Mouse (Mus musculus): Measurements from ENCODE around the gene Smim20. TPM values are rescaled to one million over a fixed set of nuclear protein-coding genes. Genes with fewer than 3 reads are reported as not detected.
A peak's percentile ranks its signal among the peaks of the same experiment; 100 is the strongest.

Smim20 gene
- polyA plus RNA-seq, 1 experiment from 2014 or later = 79.5 TPM

DNA sequence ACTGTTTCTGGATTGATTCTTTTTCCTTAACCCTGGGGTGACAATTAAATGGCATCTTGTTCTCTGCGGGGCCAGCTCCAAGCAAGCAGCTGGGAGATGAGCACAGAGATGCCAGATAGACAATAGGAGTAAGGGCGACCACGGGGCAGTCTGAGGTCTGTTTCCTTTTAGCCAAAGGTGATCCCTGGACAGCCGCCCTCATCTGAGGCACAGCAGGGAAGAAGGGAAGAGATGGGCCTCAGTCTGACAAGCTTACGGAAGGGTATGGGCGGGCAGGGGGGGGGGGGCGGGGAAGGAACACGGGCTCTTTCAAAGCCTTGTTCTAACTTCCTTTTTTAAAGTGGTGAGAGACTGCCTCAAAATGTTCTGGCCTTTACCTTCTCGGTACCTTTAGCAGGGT lies 22.6 kb downstream of the Smim20 start:
- Histone ChIP-seq H3K27ac (replicated peaks) (no peak overlapping the region), H3K4me3 (no peak overlapping the region), H3K4me1 (replicated peaks) (0 out of 2 replicates have a peak, but pooled peaks cover 2% of the 10 kb centered on the region), H3K4me2 (no peak overlapping the region), H3K27me3 (no peaks in the 10 kb centered on the region), H3K9ac (no peak overlapping the region), H3K9me3 (no peaks in the 10 kb centered on the region), H3K36me3 (no peaks in the 10 kb centered on the region)
- no peak for ATAC-seq (ENCODE audit: low FRiP score, low read depth)
- 20% methylated on average over 9 of the region's 9 CpGs for WGBS

DNA sequence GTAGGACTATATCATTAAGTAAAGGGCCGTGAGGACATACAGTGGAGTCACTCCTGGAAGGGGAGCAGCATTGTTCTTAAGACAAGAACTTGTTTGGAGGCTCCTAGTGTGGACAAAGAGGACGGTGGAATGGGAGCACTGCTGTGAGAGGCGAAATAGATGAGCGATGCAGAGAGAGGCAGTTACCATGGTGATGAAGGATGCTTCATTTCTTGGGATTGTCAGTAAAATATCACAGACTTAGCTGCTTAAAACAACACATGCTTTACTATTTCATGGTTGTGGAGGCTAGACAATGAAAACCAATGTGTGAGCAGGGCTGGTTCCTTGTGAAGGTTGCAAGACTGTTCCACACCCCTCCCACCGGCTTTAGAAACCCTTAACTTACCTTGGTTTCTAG lies 27.7 kb downstream of the Smim20 start:
- Histone ChIP-seq H3K27ac (replicated peaks) (no peak overlapping the region), H3K4me2 (no peak overlapping the region), H3K27me3 (no peaks in the 10 kb centered on the region), H3K4me1 (replicated peaks) (0 out of 2 replicates have a peak, but pooled peaks cover 5% of the 10 kb centered on the region), H3K9ac (no peak overlapping the region), H3K36me3 (no peaks in the 10 kb centered on the region), H3K4me3 (no peak overlapping the region), H3K9me3 (no peaks in the 10 kb centered on the region)
- 44% methylated on average over 5 of the region's 5 CpGs for WGBS
- peak; percentile 45; the same call in 1 of the 2 replicates for ATAC-seq (ENCODE audit: low FRiP score, low read depth)

DNA sequence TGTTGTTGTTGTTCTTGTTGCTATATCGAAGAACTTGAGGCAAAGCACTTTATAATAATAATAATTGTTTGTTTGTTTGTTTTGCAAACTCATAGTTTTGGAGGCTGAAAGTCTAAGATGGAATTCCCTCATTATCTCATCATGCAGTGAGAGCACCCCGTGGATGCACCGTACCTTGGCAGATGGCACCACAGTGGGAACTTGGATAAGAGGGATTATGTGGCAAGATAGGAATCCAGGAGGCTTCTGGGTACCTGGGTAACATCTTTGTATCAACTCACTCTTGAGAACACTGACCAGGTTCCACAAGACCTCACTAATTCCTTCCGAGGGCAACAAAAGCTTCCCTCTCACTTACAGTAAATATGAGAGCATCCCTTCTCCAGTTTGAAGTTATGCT lies 30.1 kb downstream of the Smim20 start:
- no peak overlapping the region for H3K4me3 ChIP-seq
- H3K4me2 ChIP-seq = no peak overlapping the region
- H3K4me1 ChIP-seq (replicated peaks) = 0 out of 2 replicates have a peak, but pooled peaks cover 5% of the 10 kb centered on the region
- no peaks in the 10 kb centered on the region for H3K27me3 ChIP-seq
- WGBS = 88% methylated on average over 4 of the region's 4 CpGs
- no peak overlapping the region for H3K27ac ChIP-seq (replicated peaks)
- no peak for ATAC-seq (ENCODE audit: low FRiP score, low read depth)
- H3K9ac ChIP-seq = no peak overlapping the region
- H3K9me3 ChIP-seq = no peaks in the 10 kb centered on the region
- H3K36me3 ChIP-seq = no peaks in the 10 kb centered on the region

DNA sequence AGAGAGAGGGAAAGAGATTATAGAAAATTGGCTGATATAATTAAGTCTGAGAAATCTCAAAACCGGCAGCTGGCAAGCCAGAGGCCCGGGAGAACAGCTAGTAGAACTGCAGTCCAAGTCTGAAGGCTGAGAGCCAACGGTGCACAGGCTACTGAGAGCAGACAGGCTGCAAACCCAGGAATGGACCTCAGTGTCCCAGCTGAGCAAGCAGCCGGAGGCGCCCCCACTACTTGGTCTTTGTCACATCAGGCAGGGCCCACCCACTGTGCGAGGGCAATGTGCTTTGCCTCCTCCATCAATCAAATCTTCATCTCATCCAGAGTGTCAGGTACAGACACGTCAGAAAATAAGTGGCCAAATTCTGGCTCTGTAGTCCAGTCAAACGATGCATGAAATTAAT lies 34.6 kb downstream of the Smim20 start:
- Histone ChIP-seq H3K9ac (no peak overlapping the region), H3K4me2 (no peak overlapping the region), H3K27ac (replicated peaks) (no peak overlapping the region), H3K4me3 (no peak overlapping the region), H3K27me3 (no peaks in the 10 kb centered on the region), H3K4me1 (replicated peaks) (no peaks in the 10 kb centered on the region), H3K36me3 (no peaks in the 10 kb centered on the region), H3K9me3 (no peaks in the 10 kb centered on the region)
- peak; percentile 65; the same call in 1 of the 2 replicates for ATAC-seq (ENCODE audit: low FRiP score, low read depth)
- 56% methylated on average over 8 of the region's 8 CpGs for WGBS

DNA sequence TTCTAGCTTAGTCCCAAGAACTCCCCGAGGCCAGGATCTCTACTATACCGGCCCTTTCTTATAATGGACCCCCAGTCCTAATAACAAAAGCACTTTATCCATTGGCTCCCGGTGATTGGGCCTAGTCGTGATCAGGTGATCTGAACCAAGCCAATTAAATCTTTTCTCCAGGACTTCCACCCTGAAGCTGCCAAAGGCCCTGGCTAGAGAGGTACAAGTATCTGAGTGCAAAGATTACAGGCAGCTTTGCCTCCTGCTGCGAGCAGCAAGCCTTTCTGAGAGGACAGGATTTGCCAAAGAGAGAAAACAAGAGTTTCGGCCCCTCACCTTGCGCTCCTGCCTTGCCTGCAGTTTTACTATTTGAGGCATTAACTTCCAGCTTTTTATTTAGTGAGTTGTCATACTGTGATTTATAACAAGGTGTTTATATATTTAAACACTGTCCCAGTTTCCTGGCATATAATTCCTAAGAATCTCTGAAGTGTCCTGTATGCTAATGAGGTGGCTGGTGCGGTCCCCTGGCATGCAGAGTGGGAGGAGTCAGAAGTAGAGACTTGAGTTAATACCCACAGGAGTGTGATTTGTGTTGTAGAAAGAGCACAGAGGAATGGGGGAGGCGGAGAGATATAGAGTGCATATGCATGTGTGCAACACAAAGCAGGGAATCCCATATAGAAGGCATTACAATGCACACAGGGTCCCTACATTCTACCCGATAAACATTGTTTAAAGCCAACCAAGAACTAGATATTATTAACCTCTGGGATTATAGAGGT lies 36.2 kb downstream of the Smim20 start:
- Histone ChIP-seq H3K4me3 (no peak overlapping the region), H3K4me2 (no peak overlapping the region), H3K9ac (no peak overlapping the region), H3K36me3 (no peaks in the 10 kb centered on the region), H3K4me1 (replicated peaks) (no peaks in the 10 kb centered on the region), H3K27ac (replicated peaks) (no peak overlapping the region), H3K27me3 (no peaks in the 10 kb centered on the region), H3K9me3 (no peaks in the 10 kb centered on the region)
- no peak for ATAC-seq (ENCODE audit: low FRiP score, low read depth)
- 81% methylated on average over 10 of the region's 10 CpGs for WGBS

DNA sequence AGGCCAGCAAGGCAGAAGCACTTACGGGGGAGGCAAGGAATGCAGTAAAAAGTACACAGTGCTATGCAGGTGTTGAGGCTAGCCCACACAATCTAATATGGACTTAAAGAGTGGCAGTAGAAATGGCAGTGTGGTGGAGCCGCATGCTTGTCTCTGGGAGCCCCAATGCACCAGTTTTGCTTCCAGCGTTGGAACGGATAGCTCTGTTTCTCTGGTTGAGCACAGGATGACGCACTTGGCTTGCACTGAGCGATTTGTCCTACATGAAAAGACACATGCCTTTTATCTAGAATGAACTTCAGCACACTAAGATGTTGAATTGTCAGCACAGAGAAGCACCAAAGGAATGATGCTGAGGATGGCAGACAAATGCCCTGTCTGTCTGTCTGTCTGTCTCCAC lies 37.1 kb downstream of the Smim20 start:
- Histone ChIP-seq H3K9ac (no peak overlapping the region), H3K27ac (replicated peaks) (no peak overlapping the region), H3K4me2 (no peak overlapping the region), H3K27me3 (no peaks in the 10 kb centered on the region), H3K9me3 (no peaks in the 10 kb centered on the region), H3K36me3 (no peaks in the 10 kb centered on the region), H3K4me3 (no peak overlapping the region), H3K4me1 (replicated peaks) (no peaks in the 10 kb centered on the region)
- no peak for ATAC-seq (ENCODE audit: low FRiP score, low read depth)
- 94% methylated on average over 6 of the region's 6 CpGs for WGBS

DNA sequence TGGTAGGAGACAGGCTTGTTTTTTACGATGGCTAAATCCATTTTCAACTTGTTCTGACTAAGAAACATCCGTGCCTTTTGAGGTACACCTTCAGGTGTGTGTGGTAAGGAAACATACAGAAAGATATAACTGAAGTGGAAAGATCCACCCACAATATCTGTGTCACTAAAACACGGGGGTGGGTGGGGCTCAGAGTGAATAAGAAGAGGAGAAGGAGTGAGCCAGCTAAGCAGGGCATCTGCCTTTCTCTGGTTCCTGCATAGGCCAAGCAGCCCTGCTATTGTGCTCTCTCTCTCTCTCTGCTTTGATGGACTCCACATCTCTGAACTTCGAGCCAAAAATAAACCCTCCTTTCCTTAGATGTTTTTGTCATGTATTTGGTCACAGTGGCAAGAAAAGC lies 38.1 kb downstream of the Smim20 start:
- H3K4me3 ChIP-seq = no peak overlapping the region

DNA sequence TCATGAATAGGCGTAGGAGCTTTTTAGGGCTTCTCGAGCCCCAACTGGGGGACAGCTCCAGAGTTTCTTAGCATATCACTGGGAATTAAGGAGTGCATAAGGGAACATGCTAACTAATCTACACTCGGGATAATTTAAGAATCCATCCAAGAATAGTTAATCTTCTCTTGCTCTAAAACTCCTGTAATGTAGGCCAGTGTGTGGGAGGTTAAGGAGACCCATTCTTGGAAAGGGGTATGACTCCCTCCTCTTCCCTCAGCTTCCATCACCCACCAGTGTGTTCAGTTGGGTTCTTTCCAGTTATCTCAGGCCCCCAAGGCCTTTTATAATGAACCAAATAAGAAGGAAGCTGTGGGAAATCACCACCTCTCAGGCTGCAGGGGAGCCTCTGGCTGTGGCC lies 40.0 kb downstream of the Smim20 start:
- H3K9ac ChIP-seq = no peak overlapping the region
- H3K4me1 ChIP-seq (replicated peaks) = no peaks in the 10 kb centered on the region
- H3K36me3 ChIP-seq = no peaks in the 10 kb centered on the region
- no peaks in the 10 kb centered on the region for H3K9me3 ChIP-seq
- no peaks in the 10 kb centered on the region for H3K27me3 ChIP-seq
- no peak overlapping the region for H3K4me2 ChIP-seq
- H3K4me3 ChIP-seq = no peak overlapping the region
- H3K27ac ChIP-seq (replicated peaks) = no peak overlapping the region
- WGBS = 88% methylated on average over 3 of the region's 3 CpGs
- no peak for ATAC-seq (ENCODE audit: low FRiP score, low read depth)

More for the DNA sequence above, 38.1 kb downstream of the Smim20 start:
- WGBS = 79% methylated on average over 4 of the region's 4 CpGs
- no peak for ATAC-seq (ENCODE audit: low FRiP score, low read depth)
- H3K4me2 ChIP-seq = no peak overlapping the region
- no peaks in the 10 kb centered on the region for H3K27me3 ChIP-seq
- H3K9ac ChIP-seq = no peak overlapping the region
- H3K36me3 ChIP-seq = no peaks in the 10 kb centered on the region
- no peak overlapping the region for H3K27ac ChIP-seq (replicated peaks)
- H3K9me3 ChIP-seq = no peaks in the 10 kb centered on the region
- no peaks in the 10 kb centered on the region for H3K4me1 ChIP-seq (replicated peaks)

DNA sequence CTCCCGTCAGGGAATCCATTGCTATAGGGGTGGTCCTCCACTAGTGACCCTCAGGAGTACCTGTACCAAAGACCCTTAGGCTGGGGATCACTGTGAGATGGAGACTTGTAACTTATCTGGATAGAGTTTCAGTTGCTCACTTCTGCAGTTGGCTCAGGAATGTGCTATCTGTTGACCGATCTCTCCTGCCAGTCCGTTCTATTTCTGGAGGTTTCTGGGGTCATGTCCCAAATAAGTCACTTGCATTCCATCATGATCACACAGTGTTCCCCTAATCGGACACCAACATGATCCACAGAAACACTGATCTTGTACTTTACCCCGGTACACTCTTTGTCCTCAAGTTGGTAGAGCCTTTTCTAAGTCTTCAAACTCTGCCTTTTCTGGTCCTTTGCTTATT lies 40.6 kb downstream of the Smim20 start:
- Histone ChIP-seq H3K27me3 (no peaks in the 10 kb centered on the region), H3K9ac (no peak overlapping the region), H3K4me3 (no peak overlapping the region), H3K9me3 (no peaks in the 10 kb centered on the region), H3K4me2 (no peak overlapping the region), H3K36me3 (no peaks in the 10 kb centered on the region), H3K4me1 (replicated peaks) (no peaks in the 10 kb centered on the region), H3K27ac (replicated peaks) (no peak overlapping the region)
- ATAC-seq (ENCODE audit: low FRiP score, low read depth) = no peak
- WGBS = 96% methylated on average over 5 of the region's 5 CpGs

DNA sequence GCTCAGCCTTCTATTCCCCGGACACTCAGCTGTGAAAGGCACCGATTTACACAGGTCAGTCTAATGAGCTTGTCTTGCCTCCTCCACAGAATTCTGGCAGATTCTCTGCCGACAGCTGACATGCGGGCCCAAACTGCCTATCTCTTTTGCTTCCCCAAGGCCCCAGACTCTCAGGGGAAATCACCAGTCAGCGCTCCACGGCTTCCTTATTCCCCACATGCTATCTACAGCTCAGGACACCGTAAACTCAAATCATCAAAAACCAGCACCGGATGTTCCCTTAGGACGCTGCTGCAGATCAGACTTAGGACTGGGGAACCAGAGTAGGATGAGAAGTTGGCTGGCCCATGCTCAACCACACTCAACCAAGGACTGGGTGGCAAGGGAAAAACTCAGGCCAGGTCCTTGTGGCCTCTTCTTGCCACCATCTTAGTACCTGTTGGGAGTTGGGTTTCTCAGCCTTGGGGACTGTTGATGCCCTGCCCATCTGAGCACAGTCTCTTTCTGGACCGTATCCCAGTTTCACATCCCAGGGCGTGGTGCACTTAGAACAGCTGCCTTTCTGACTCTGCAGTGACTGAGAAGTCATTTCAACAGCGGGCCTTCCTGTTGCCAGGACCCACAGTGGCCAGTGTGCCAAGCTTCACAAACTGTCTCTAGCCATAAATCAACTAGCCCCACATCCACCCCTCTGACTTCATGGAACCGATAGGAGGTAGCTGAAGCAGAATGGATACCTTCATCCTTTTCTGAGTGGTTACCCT lies 47.7 kb downstream of the Smim20 start:
- Histone ChIP-seq H3K27me3 (no peaks in the 10 kb centered on the region), H3K36me3 (no peaks in the 10 kb centered on the region), H3K4me2 (no peak overlapping the region), H3K9me3 (no peaks in the 10 kb centered on the region), H3K27ac (replicated peaks) (no peak overlapping the region), H3K9ac (no peak overlapping the region), H3K4me1 (replicated peaks) (no peaks in the 10 kb centered on the region), H3K4me3 (no peak overlapping the region)
- WGBS = 83% methylated on average over 13 of the region's 13 CpGs
- ATAC-seq (ENCODE audit: low FRiP score, low read depth) = no peak

DNA sequence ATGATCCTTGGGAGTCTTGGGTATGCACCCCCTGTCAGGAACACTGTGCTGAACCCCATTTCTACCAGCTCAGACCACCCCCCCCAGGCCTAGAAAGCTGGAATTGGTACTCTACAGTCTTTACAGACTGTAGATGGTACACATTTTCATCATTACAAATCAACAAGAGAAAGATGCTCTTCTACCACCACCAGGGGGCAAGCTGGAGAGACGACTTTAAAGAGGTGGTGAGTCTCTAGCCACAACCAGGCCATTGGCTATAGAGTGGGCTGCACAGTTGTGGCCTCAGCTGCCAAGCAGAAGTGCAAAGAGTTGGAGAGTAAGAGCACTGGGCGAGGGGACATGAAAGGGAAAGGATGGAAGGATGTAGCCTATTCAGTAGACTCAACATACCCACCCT lies 48.9 kb downstream of the Smim20 start:
- no peak overlapping the region for H3K9ac ChIP-seq
- H3K4me3 ChIP-seq = no peak overlapping the region
- H3K4me1 ChIP-seq (replicated peaks) = no peaks in the 10 kb centered on the region
- H3K9me3 ChIP-seq = no peaks in the 10 kb centered on the region
- WGBS = 73% methylated on average over 2 of the region's 2 CpGs
- no peaks in the 10 kb centered on the region for H3K36me3 ChIP-seq
- no peak for ATAC-seq (ENCODE audit: low FRiP score, low read depth)
- H3K27me3 ChIP-seq = no peaks in the 10 kb centered on the region
- H3K4me2 ChIP-seq = no peak overlapping the region
- H3K27ac ChIP-seq (replicated peaks) = no peak overlapping the region

DNA sequence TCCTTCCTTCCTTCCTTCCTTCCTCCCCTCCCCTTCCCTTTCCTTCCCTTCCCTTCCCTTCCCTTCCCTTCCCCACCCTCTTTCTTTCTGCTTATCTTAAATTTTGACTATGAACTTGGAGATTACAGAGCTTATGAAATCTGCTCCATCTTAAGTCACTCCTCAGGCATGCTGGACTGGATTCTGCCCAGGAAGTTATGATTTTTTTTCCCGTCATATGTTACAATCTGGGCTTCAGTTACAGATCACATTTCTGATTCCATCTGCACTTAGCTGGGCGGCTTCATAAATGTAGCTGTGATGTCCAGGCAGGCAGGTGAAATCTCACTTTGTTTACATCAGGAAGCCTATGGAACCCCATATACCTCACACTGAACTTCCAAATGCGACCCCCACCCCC lies 50.5 kb downstream of the Smim20 start:
- H3K9me3 ChIP-seq = no peaks in the 10 kb centered on the region
- H3K4me1 ChIP-seq (replicated peaks) = no peaks in the 10 kb centered on the region
- no peak for ATAC-seq (ENCODE audit: low FRiP score, low read depth)
- no peak overlapping the region for H3K9ac ChIP-seq
- H3K4me3 ChIP-seq = no peak overlapping the region
- 89% methylated on average over 3 of the region's 3 CpGs for WGBS
- H3K27ac ChIP-seq (replicated peaks) = no peak overlapping the region
- no peaks in the 10 kb centered on the region for H3K27me3 ChIP-seq
- no peaks in the 10 kb centered on the region for H3K36me3 ChIP-seq
- H3K4me2 ChIP-seq = no peak overlapping the region
